Mouse (Mus musculus) cortical plate, adult 2 months (tissue): ENCODE data around the gene Phpt1.

Source experiments
- CTCF ChIP-seq: fragments of 200-500 bp; IDR thresholded peaks from 2 replicates; pipeline ENCODE4 v1.5.1; 2011; ENCODE audit warnings: mild to moderate bottlenecking, control low read depth, low read length; ENCODE audit not compliant: insufficient read depth; ENCODE audit errors: extremely low read depth
- POLR2A ChIP-seq: fragments of 200-500 bp; IDR thresholded peaks from 2 replicates; pipeline ENCODE4 v1.6.1; 2011; ENCODE audit warnings: mild to moderate bottlenecking, low read length, control low read depth; ENCODE audit not compliant: insufficient read depth; ENCODE audit errors: extremely low read depth

DNA sequence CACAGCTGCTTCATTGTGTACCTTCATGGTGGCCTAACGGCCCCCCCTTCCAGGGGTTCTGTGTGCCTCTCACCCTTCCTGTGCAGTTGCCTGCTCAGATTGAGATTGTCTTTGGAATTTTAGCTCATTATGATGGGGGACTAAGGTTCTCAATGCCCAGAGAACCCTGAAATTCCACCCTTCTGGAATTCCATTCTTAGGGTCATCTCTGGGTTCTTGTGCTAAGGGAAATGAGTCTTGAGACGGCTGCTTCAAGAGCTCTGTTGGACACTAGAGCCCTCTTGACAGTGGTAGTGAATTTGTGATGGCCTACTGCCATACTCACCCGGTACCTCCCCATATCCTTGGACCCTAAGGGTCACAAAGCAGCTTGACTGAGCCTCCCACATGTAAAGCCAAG, 42.6 kb upstream of the Phpt1 start, which contains the start of gene Ccdc183:
- TF ChIP-seq POLR2A = no peak
- no peak for TF ChIP-seq CTCF
